Mouse (Mus musculus): ENCODE measurements at regions not wholly inside any gene's neighbourhood (a gene's known extent, or its start where the extent isn't known, plus 50 kb on each side); places are given as distances from the start of the nearest gene placed in this dataset.

DNA sequence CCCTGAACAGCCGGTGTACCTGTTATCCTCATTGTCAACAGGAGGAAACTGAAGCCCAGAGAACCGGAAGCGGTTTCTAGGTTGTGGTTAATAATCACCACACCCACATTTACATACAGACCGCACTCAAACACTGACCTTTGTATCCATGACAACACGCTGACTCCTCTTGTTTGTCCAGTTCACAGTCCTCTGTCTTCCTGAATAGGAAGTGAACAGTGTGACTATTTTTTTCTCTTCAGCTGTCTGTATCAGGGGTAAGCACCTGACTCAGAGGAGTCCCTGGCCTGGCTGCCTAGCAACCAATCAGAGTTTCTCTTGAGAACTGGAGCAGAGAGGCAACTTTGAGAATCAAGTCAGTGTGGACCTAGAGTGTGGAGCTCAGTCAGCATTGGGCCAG is 193.5 kb upstream of the Lrfn2 start:
- WGBS (ENCODE audit: insufficient replicate concordance): 32% methylated on average over 5 of the region's 5 CpGs
- H3K36me3 ChIP-seq (replicated peaks; ENCODE audit: control insufficient read depth, insufficient read depth, low read depth): no peaks in the 10 kb centered on the region
- no peaks in the 10 kb centered on the region for H3K9me3 ChIP-seq (ENCODE audit: control insufficient read depth, low read length)
- no peak for TF ChIP-seq CTCF (IDR thresholded peaks at IDR 0.05; ENCODE audit: low read depth)
- no peak for TF ChIP-seq EP300 (IDR thresholded peaks at IDR 0.05; ENCODE audit: low read depth)
- H3K4me2 ChIP-seq (ENCODE audit: low read depth): no peak overlapping the region
- no peak overlapping the region for H3K27ac ChIP-seq
- H3K4me1 ChIP-seq (replicated peaks; ENCODE audit: control insufficient read depth in 2 of 2, insufficient read depth in 2 of 2, low read length in 1 of 2): peaks cover 0 to 6% of the 10 kb centered on the region in 2 experiments; a peak in 2 of 4 replicates
- peak; percentile 51 for ATAC-seq (ENCODE audit: insufficient read depth)
- H3K27me3 ChIP-seq (ENCODE audit: control insufficient read depth, insufficient read depth, low read length): no peaks in the 10 kb centered on the region
- no peak overlapping the region for H3K9ac ChIP-seq (replicated peaks)
- no peak overlapping the region for H3K4me3 ChIP-seq (ENCODE audit: insufficient read depth in 1 of 2, low read depth in 2 of 2, low read length in 2 of 2)
- DNase-seq (ENCODE audit: low read depth in 3 of 3, low spot score in 3 of 3): peak; percentile 2 to 9 (median 3)

DNA sequence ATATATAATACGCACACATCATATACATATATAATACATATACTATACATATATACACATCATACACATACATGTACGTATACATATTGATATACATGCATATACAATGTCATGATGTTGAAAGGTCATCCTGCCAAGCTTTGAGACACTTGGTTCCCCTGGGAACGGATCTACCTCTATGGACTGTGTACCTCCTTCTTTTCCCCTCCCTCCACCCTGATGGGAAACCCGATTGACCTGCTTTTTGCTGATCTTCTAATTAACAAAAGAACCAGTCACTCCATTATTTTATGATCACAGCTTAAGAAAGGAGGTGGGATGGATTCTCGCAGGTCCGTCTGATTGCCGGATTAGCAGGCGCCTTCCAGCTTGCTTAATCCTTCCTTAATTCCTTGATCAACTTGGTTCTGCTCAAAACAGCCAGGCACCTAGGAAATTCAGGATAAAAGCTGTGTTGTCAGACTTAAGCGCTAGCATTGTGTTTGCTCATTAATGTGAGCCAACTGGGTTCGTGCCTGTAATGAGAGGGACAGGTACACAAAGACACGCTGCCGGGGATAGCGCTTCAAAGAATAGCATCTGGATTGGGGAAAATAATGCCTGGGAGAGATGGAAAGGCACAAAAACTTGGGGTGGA is 189.3 kb upstream of the Lrfn2 start:
- DNase-seq (ENCODE audit: low read depth in 3 of 3, low spot score in 3 of 3): no peak
- H3K27me3 ChIP-seq (ENCODE audit: control insufficient read depth, insufficient read depth, low read length): no peaks in the 10 kb centered on the region
- H3K4me3 ChIP-seq (ENCODE audit: insufficient read depth in 1 of 2, low read depth in 2 of 2, low read length in 2 of 2): no peak overlapping the region
- no peak for TF ChIP-seq CTCF (IDR thresholded peaks at IDR 0.05; ENCODE audit: low read depth)
- TF ChIP-seq EP300 (IDR thresholded peaks at IDR 0.05; ENCODE audit: low read depth): no peak
- H3K9me3 ChIP-seq (ENCODE audit: control insufficient read depth, low read length): no peaks in the 10 kb centered on the region
- H3K4me1 ChIP-seq (replicated peaks; ENCODE audit: control insufficient read depth in 2 of 2, insufficient read depth in 2 of 2, low read length in 1 of 2): peaks cover 0 to 6% of the 10 kb centered on the region in 2 experiments; a peak in 2 of 4 replicates
- 74% methylated on average over 13 of the region's 13 CpGs for WGBS (ENCODE audit: insufficient replicate concordance)
- no peak overlapping the region for H3K4me2 ChIP-seq (ENCODE audit: low read depth)
- H3K27ac ChIP-seq: no peak overlapping the region
- no peaks in the 10 kb centered on the region for H3K36me3 ChIP-seq (replicated peaks; ENCODE audit: control insufficient read depth, insufficient read depth, low read depth)
- ATAC-seq (ENCODE audit: insufficient read depth): no peak
- no peak overlapping the region for H3K9ac ChIP-seq (replicated peaks)

GRCm38 (mm10) chr17:48770099-48770498 is 162.1 kb upstream of the Lrfn2 start:
- H3K4me3 ChIP-seq (ENCODE audit: insufficient read depth in 1 of 2, low read depth in 2 of 2, low read length in 2 of 2): no peak overlapping the region

GRCm38 (mm10) chr17:48771721-48772320 is 160.4 kb upstream of the Lrfn2 start:
- 68% methylated on average over 13 of the region's 13 CpGs for whole genome bisulfite sequencing (ENCODE audit: insufficient replicate concordance)
- H3K4me3 ChIP-seq (ENCODE audit: insufficient read depth in 1 of 2, low read depth in 2 of 2, low read length in 2 of 2): no peak overlapping the region
- ATAC-seq (ENCODE audit: insufficient read depth) (no peak), DNase-seq (ENCODE audit: low read depth in 3 of 3, low spot score in 3 of 3) (no peak)
- H3K4me2 ChIP-seq (ENCODE audit: low read depth): no peak overlapping the region
- no peaks in the 10 kb centered on the region for H3K4me1 ChIP-seq (replicated peaks; ENCODE audit: control insufficient read depth in 2 of 2, insufficient read depth in 2 of 2, low read length in 1 of 2)
- no peak overlapping the region for H3K27ac ChIP-seq
- no peaks in the 10 kb centered on the region for H3K9me3 ChIP-seq (ENCODE audit: control insufficient read depth, low read length)
- TF ChIP-seq CTCF (IDR thresholded peaks at IDR 0.05; ENCODE audit: low read depth) (no peak), EP300 (IDR thresholded peaks at IDR 0.05; ENCODE audit: low read depth) (no peak)
- H3K9ac ChIP-seq (replicated peaks): no peak overlapping the region
- H3K27me3 ChIP-seq (ENCODE audit: control insufficient read depth, insufficient read depth, low read length): no peaks in the 10 kb centered on the region
- no peaks in the 10 kb centered on the region for H3K36me3 ChIP-seq (replicated peaks; ENCODE audit: control insufficient read depth, insufficient read depth, low read depth)

More at GRCm38 (mm10) chr17:48770099-48770498, 162.1 kb upstream of the Lrfn2 start:
- Histone ChIP-seq H3K4me2 (ENCODE audit: low read depth) (no peak overlapping the region), H3K4me1 (replicated peaks; ENCODE audit: control insufficient read depth in 2 of 2, insufficient read depth in 2 of 2, low read length in 1 of 2) (no peaks in the 10 kb centered on the region), H3K36me3 (replicated peaks; ENCODE audit: control insufficient read depth, insufficient read depth, low read depth) (no peaks in the 10 kb centered on the region), H3K9ac (replicated peaks) (no peak overlapping the region), H3K27me3 (ENCODE audit: control insufficient read depth, insufficient read depth, low read length) (no peaks in the 10 kb centered on the region), H3K9me3 (ENCODE audit: control insufficient read depth, low read length) (no peaks in the 10 kb centered on the region), H3K27ac (no peak overlapping the region)
- no peak for ATAC-seq (ENCODE audit: insufficient read depth)
- 60% methylated on average over 2 of the region's 2 CpGs for WGBS (ENCODE audit: insufficient replicate concordance)
- TF ChIP-seq CTCF (IDR thresholded peaks at IDR 0.05; ENCODE audit: low read depth) (no peak), EP300 (IDR thresholded peaks at IDR 0.05; ENCODE audit: low read depth) (no peak)
- no peak for DNase-seq (ENCODE audit: low read depth in 3 of 3, low spot score in 3 of 3)

DNA sequence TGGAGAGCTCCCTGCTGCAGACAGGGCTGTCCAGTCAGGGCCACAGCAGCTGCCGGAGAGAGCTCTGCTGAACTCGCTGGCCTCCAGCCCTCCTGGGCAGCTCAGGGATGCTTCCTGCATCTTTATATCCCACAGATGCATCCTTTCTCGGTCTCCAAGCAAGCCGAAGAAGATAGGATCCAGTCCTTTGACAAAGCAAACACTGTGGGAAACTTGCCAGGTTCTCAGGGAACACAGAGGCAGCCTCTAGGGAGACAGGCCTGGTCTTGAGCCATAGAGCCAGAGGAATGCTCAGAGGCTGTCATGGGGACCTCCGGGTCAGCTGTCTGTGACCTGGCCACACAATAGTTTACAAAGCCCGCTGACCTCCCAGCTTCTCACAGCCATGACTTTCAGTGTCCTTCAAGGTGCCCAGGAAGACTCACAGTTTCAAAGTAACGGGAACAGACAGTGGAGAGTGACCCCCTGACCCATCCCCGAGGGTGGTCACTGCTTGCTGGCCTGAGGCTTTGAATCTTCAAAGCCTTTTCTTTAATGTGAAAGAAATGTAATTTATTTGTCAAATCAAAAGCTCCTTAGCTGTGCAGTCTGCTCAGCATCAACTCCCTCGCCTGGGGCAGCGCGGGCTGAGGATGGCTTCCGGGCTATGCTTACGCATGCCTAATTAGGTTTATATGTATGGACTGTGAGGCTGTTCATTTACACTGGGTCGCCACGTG is 157.8 kb upstream of the Lrfn2 start:
- Histone ChIP-seq H3K4me3 (ENCODE audit: insufficient read depth in 1 of 2, low read depth in 2 of 2, low read length in 2 of 2) (no peak overlapping the region), H3K27ac (no peak overlapping the region), H3K9ac (replicated peaks) (no peak overlapping the region), H3K27me3 (ENCODE audit: control insufficient read depth, insufficient read depth, low read length) (no peaks in the 10 kb centered on the region), H3K4me2 (ENCODE audit: low read depth) (no peak overlapping the region), H3K9me3 (ENCODE audit: control insufficient read depth, low read length) (no peaks in the 10 kb centered on the region), H3K4me1 (replicated peaks; ENCODE audit: control insufficient read depth in 2 of 2, insufficient read depth in 2 of 2, low read length in 1 of 2) (no peaks in the 10 kb centered on the region), H3K36me3 (replicated peaks; ENCODE audit: control insufficient read depth, insufficient read depth, low read depth) (no peaks in the 10 kb centered on the region)
- no peak for DNase-seq (ENCODE audit: low read depth in 3 of 3, low spot score in 3 of 3)
- no peak for TF ChIP-seq CTCF (IDR thresholded peaks at IDR 0.05; ENCODE audit: low read depth)
- TF ChIP-seq EP300 (IDR thresholded peaks at IDR 0.05; ENCODE audit: low read depth): no peak
- no peak for ATAC-seq (ENCODE audit: insufficient read depth)
- WGBS (ENCODE audit: insufficient replicate concordance): 64% methylated on average over 15 of the region's 15 CpGs

All from liver, embryonic 14.5 days (tissue).